Mouse (Mus musculus): Measurements from ENCODE around the gene Thoc5. TPM values are rescaled to one million over a fixed set of nuclear protein-coding genes. Genes with fewer than 3 reads are reported as not detected.
A peak's percentile ranks its signal among the peaks of the same experiment; 100 is the strongest.

Gene Thoc5
- polyA plus RNA-seq, 1 experiment from 2014 or later = 37.7 TPM

GRCm38 (mm10) chr11:4858416-4858815 lies 36.7 kb upstream of the Thoc5 start:
- ATAC-seq (ENCODE audit: insufficient read depth) (no peak), DNase-seq (no peak)
- Histone ChIP-seq H3K27ac (ENCODE audit: low read depth) (no peak overlapping the region), H3K9me3 (ENCODE audit: low read depth, low read length) (no peaks in the 10 kb centered on the region), H3K36me3 (ENCODE audit: insufficient read depth) (no peaks in the 10 kb centered on the region), H3K4me2 (no peak overlapping the region), H3K4me1 (ENCODE audit: insufficient read depth) (no peaks in the 10 kb centered on the region), H3K4me3 (ENCODE audit: low read depth, low read length) (no peak overlapping the region), H3K9ac (no peak overlapping the region), H3K27me3 (ENCODE audit: insufficient read depth, low read length) (no peaks in the 10 kb centered on the region)
- TF ChIP-seq CTCF (IDR thresholded peaks at IDR 0.05; ENCODE audit: low read depth) = no peak
- WGBS = 45% methylated on average over 2 of the region's 2 CpGs

DNA sequence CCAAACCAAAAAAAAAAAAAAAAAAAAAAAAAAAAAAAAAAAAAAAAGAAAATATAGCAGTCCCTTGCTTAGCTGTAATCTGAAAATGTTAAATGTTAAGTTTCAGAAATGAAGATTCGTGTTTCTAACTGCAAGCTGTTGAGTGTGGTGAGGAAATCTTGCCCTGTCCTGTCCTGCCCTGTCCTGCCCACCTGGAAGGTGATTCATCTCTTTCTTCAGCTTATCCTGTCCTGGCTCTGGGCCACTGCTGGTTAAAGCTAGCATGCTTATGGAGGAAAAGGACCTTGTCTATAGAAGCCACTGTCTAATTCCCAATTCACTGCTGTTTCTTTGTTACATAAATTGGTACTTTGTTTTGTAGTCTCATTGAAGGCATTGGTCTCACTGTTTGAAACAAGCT lies 34.1 kb upstream of the Thoc5 start:
- Histone ChIP-seq H3K4me1 (ENCODE audit: insufficient read depth) (no peaks in the 10 kb centered on the region), H3K9ac (no peak overlapping the region), H3K4me2 (no peak overlapping the region), H3K27ac (ENCODE audit: low read depth) (no peak overlapping the region), H3K9me3 (ENCODE audit: low read depth, low read length) (no peaks in the 10 kb centered on the region), H3K27me3 (ENCODE audit: insufficient read depth, low read length) (no peaks in the 10 kb centered on the region), H3K36me3 (ENCODE audit: insufficient read depth) (no peaks in the 10 kb centered on the region), H3K4me3 (ENCODE audit: low read depth, low read length) (no peak overlapping the region)
- ATAC-seq (ENCODE audit: insufficient read depth) = no peak
- WGBS = 36% methylated on average over 1 of the region's 1 CpGs
- DNase-seq = no peak
- TF ChIP-seq CTCF (IDR thresholded peaks at IDR 0.05; ENCODE audit: low read depth) = no peak

- Histone ChIP-seq H3K9ac (no peak overlapping the region), H3K4me1 (ENCODE audit: insufficient read depth) (no peaks in the 10 kb centered on the region), H3K36me3 (ENCODE audit: insufficient read depth) (no peaks in the 10 kb centered on the region), H3K4me2 (no peak overlapping the region), H3K27me3 (ENCODE audit: insufficient read depth, low read length) (no peaks in the 10 kb centered on the region), H3K9me3 (ENCODE audit: low read depth, low read length) (no peaks in the 10 kb centered on the region), H3K27ac (ENCODE audit: low read depth) (no peak overlapping the region), H3K4me3 (ENCODE audit: low read depth, low read length) (no peak overlapping the region)
- no peak for TF ChIP-seq CTCF (IDR thresholded peaks at IDR 0.05; ENCODE audit: low read depth)
- 43% methylated on average over 11 of the region's 11 CpGs for WGBS
- ATAC-seq (ENCODE audit: insufficient read depth) (no peak), DNase-seq (no peak)
Measured at GRCm38 (mm10) chr11:4861816-4862604, 33.1 kb upstream of the Thoc5 start.

DNA sequence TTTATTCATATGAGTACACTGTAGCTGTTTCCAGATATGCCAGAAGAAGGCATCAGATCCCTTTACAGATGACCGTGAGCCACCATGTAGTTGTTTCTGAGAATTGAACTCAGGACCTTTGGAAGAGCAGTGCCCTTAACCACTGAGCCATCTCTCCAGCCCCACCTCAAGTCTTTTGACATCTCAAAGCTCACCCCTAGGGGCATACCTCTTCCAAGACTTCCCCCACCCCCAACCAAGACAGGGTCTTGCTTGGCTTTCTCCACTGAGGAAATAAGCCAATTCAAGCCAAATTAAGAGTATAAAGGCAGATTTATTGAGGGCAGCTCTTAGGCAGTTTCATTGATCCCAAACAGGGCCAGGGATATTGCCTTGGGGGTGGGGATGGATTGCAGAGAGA lies 32.4 kb upstream of the Thoc5 start:
- Histone ChIP-seq H3K4me1 (ENCODE audit: insufficient read depth) (no peaks in the 10 kb centered on the region), H3K9ac (no peak overlapping the region), H3K4me2 (no peak overlapping the region), H3K27ac (ENCODE audit: low read depth) (no peak overlapping the region), H3K9me3 (ENCODE audit: low read depth, low read length) (no peaks in the 10 kb centered on the region), H3K36me3 (ENCODE audit: insufficient read depth) (no peaks in the 10 kb centered on the region), H3K4me3 (ENCODE audit: low read depth, low read length) (no peak overlapping the region), H3K27me3 (ENCODE audit: insufficient read depth, low read length) (no peaks in the 10 kb centered on the region)
- ATAC-seq (ENCODE audit: insufficient read depth) (no peak), DNase-seq (no peak)
- no peak for TF ChIP-seq CTCF (IDR thresholded peaks at IDR 0.05; ENCODE audit: low read depth)
- WGBS = 93% methylated on average over 1 of the region's 1 CpGs

GRCm38 (mm10) chr11:4865645-4866251 lies 29.4 kb upstream of the Thoc5 start:
- TF ChIP-seq CTCF (IDR thresholded peaks at IDR 0.05; ENCODE audit: low read depth) = peak; percentile 81
- Histone ChIP-seq H3K4me1 (ENCODE audit: insufficient read depth) (no peaks in the 10 kb centered on the region), H3K27me3 (ENCODE audit: insufficient read depth, low read length) (no peaks in the 10 kb centered on the region), H3K36me3 (ENCODE audit: insufficient read depth) (no peaks in the 10 kb centered on the region), H3K4me2 (no peak overlapping the region), H3K4me3 (ENCODE audit: low read depth, low read length) (no peak overlapping the region), H3K27ac (ENCODE audit: low read depth) (no peak overlapping the region), H3K9ac (no peak overlapping the region), H3K9me3 (ENCODE audit: low read depth, low read length) (no peaks in the 10 kb centered on the region)
- DNase-seq (peak; percentile 90), ATAC-seq (ENCODE audit: insufficient read depth) (no peak)
- WGBS = 35% methylated on average over 10 of the region's 10 CpGs

GRCm38 (mm10) chr11:4873755-4874475 lies 21.2 kb upstream of the Thoc5 start, which contains the start of gene Nipsnap1:
Gene Nipsnap1 (plus strand): TSS chr11:4873951.
- under 1% methylated on average over 30 of the region's 30 CpGs for WGBS
- ATAC-seq (ENCODE audit: insufficient read depth) = peak; percentile 91
- Histone ChIP-seq H3K9me3 (ENCODE audit: low read depth, low read length) (no peaks in the 10 kb centered on the region), H3K4me2 (peak within 1 kb of the TSS; percentile 66), H3K4me1 (ENCODE audit: insufficient read depth) (peaks cover 4% of the 10 kb centered on the region), H3K27ac (ENCODE audit: low read depth) (0 out of 2 replicates have a peak within 1 kb of the TSS, but pooled peaks have one; percentile 4), H3K9ac (peak within 1 kb of the TSS; percentile 54), H3K27me3 (ENCODE audit: insufficient read depth, low read length) (no peaks in the 10 kb centered on the region), H3K4me3 (ENCODE audit: low read depth, low read length) (peak within 1 kb of the TSS; percentile 56), H3K36me3 (ENCODE audit: insufficient read depth) (no peaks in the 10 kb centered on the region)
- peak; percentile 82 for DNase-seq
- no peak for TF ChIP-seq CTCF (IDR thresholded peaks at IDR 0.05; ENCODE audit: low read depth)

DNA sequence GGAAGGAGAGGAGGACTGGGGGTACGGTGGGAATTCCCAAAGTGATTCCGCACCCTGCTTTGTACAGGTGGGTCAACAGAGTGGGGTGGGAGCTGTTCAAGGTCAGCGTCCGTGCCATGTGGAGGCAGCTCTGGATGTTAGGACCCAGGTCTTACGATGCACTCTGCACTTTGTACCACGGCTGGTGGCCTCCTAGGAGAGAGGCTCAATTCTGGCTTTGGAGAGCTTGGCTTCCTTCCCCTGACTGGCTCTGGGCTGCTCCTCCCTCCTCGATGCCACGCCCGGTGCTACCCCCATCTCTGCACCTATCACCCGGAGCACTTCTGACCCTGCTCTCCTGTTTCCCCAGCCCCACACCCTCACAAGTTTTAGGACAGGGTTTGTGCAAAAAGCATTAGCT lies 20.6 kb upstream of the Thoc5 start:
- Histone ChIP-seq H3K4me3 (ENCODE audit: low read depth, low read length) (peak overlapping the region; percentile 56), H3K4me1 (ENCODE audit: insufficient read depth) (peaks cover 4% of the 10 kb centered on the region), H3K9me3 (ENCODE audit: low read depth, low read length) (no peaks in the 10 kb centered on the region), H3K36me3 (ENCODE audit: insufficient read depth) (no peaks in the 10 kb centered on the region), H3K4me2 (peak overlapping the region; percentile 66), H3K9ac (peak overlapping the region; percentile 54), H3K27ac (ENCODE audit: low read depth) (no peak overlapping the region), H3K27me3 (ENCODE audit: insufficient read depth, low read length) (no peaks in the 10 kb centered on the region)
- 6% methylated on average over 10 of the region's 10 CpGs for WGBS
- ATAC-seq (ENCODE audit: insufficient read depth) (peak; percentile 26; the same call in 1 of the 2 replicates), DNase-seq (peak; percentile 21)
- no peak for TF ChIP-seq CTCF (IDR thresholded peaks at IDR 0.05; ENCODE audit: low read depth)
